ENCODE assay signal across 18 mouse cellular contexts in the genomic region with DNA sequence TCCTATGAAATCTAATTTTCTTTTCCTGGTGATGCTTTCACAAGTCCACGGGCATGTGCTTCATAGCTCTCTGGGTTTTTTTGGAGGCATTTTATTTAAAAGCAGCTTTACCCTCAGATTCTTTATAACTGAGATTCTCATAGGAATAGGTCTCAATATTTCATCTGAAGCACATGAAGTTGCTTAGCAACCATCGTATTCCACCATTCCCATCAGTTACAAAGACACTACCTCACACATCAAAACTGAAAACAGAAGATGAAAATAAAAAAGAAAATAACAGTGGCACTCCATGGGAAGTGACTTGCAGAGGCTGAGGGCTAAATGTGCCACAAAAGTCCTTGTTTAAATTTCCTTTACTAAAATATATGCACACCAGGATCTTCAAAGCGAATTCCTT.
"Had no signal": no experiment of that assay in that cellular context is flagged by ENCODE, and none has a peak within 500 bp of the region (broad histone marks: within the 10 kb centered on the region; RNA-seq: fewer than 3 reads in every experiment).

No protein-coding gene starts in this region.

- ATAC-seq: liver, postnatal 0 days; lung, postnatal 0 days had no signal

- H3K4me3 ChIP-seq: limb, embryonic 12.5 days; limb, embryonic 15.5 days; myocyte; neural tube, embryonic 13.5 days had no signal

- DNase-seq: kidney, adult 18-20 months; kidney, adult 9 months; kidney, postnatal 14 days; kidney, postnatal 4 days; left cerebral cortex, postnatal 4 days; liver, postnatal 0 days; lung, embryonic 14.5 days; retina, postnatal 1 day; thymus, adult 18-20 months; thymus, postnatal 36 days had no signal

- H3K27me3 ChIP-seq: limb, embryonic 12.5 days; limb, embryonic 15.5 days; neural tube, embryonic 13.5 days had no signal

- H3K9me3 ChIP-seq: limb, embryonic 12.5 days; limb, embryonic 15.5 days; neural tube, embryonic 13.5 days had no signal

- H3K9ac ChIP-seq: limb, embryonic 12.5 days; limb, embryonic 15.5 days; liver, embryonic 14.5 days; liver, postnatal 0 days; lung, embryonic 14.5 days; neural tube, embryonic 13.5 days had no signal

- H3K4me2 ChIP-seq: limb, embryonic 12.5 days; limb, embryonic 15.5 days; liver, embryonic 11.5 days; lung, embryonic 14.5 days; neural tube, embryonic 13.5 days had no signal

- H3K27ac ChIP-seq: limb, embryonic 12.5 days; limb, embryonic 15.5 days; liver, embryonic 14.5 days; macrophage; neural tube, embryonic 13.5 days had no signal

- H3K4me1 ChIP-seq: limb, embryonic 12.5 days; limb, embryonic 15.5 days; neural tube, embryonic 13.5 days had no signal

- H3K36me3 ChIP-seq: limb, embryonic 12.5 days; limb, embryonic 15.5 days; neural tube, embryonic 13.5 days had no signal
